Mouse (Mus musculus): ENCODE measurements around the gene Csnk2b. TPM values are rescaled to one million over a fixed set of nuclear protein-coding genes. Genes with fewer than 3 reads are reported as not detected.

Gene Csnk2b
- 100 to 1,000 TPM; 156 to 166 TPM for total RNA-seq (2021)
- long read RNA-seq, experiment 1, transcript Csnk2b-201 (7 exons, 961 nt), result major isoform, 44 of 48 reads
- long read RNA-seq, experiment 1, partial matches to known transcripts, result 0 of 48 reads
- long read RNA-seq, experiment 1, other reads (novel, unspliced or antisense), result 4 of 48 reads
- long read RNA-seq, experiment 2, transcript Csnk2b-201 (7 exons, 961 nt), result major isoform, 56 of 61 reads
- long read RNA-seq, experiment 2, partial matches to known transcripts, result 1 of 61 reads
- long read RNA-seq, experiment 2, other reads (novel, unspliced or antisense), result 4 of 61 reads

DNA sequence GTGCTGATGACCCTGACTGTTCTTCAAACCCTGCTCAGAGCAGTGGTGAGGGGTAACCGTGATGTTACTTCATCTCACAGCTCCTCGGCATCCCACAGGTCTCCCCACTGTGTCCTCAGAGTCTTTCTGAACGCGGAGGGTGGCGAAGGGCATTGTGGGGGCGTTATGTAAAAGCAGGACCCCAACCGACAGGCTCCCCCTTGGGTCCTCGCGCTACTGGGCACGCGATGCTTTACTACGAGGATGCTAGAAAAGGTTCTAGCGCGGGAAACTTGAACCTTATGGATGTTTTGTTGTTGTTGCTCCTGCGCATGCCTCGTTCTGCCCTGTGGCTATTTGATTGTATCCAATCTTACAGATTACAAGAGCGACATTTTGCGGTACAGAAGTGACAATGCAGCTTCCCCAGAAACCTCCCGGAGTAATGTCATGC is at the start of gene Csnk2b:
Gene Csnk2b, minus strand, starts transcription at position 183 of the 433 bp plus-strand sequence.
- intact Hi-C loops (cut with DNase I; ENCODE audit: low total_unique reads), result no loop called here
- DNase-seq, result peak; percentile 52

DNA sequence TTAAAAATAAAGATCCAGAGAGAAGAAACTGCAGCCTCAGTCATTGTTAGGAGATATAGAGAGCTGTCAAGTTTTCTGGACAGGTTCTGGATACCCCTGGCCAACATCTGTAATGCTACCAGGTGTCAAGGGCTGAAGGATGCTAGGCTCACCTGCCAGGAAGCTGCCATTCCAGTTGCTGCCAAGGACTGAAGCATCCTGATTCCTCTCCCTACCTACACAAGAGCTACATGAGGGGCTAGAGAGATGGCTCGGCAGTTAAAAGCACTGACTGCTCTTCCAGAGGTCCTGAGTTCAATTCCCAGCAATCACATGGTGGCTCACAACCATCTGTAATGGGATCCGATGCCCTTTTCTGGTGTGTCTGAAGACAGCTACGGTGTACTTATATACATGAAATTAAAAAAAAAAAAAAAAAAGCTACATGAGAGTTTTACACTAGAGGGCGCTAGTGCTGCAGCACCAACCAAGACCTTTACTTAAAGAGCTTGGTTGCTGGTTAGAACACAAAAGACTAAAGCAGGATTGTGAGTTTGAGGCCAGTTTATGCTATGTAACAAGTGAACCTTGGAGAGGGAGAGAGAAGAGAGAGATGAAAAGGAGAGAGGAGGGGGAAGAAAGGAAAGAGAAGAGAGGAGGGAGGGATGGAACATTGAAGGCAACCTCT is 46.8 kb upstream of the Csnk2b start:
- DNase-seq, result no peak
- intact Hi-C loops (cut with DNase I; ENCODE audit: low total_unique reads), result no loop called here

DNA sequence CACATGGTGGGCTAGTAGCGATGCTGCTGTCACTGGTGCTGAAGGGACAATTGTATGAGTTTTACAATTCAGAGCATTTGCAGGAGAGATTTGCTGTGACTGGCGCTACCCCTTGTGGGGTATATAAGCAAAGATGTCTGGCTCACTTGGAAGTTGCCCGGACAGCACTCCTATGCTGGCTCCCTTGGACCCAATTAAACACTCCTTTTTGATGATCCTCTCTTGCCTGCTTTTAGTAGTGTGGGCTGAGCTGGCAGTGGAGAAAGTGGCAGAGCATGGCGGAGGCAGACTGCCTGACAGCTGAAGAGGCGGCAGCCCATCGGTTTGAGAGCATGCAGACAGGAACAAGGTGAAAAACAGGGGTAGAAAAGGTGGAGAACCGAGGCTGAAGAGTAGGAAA is 45.9 kb upstream of the Csnk2b start:
- intact Hi-C loops (cut with DNase I; ENCODE audit: low total_unique reads), result no loop called here
- no peak for DNase-seq

DNA sequence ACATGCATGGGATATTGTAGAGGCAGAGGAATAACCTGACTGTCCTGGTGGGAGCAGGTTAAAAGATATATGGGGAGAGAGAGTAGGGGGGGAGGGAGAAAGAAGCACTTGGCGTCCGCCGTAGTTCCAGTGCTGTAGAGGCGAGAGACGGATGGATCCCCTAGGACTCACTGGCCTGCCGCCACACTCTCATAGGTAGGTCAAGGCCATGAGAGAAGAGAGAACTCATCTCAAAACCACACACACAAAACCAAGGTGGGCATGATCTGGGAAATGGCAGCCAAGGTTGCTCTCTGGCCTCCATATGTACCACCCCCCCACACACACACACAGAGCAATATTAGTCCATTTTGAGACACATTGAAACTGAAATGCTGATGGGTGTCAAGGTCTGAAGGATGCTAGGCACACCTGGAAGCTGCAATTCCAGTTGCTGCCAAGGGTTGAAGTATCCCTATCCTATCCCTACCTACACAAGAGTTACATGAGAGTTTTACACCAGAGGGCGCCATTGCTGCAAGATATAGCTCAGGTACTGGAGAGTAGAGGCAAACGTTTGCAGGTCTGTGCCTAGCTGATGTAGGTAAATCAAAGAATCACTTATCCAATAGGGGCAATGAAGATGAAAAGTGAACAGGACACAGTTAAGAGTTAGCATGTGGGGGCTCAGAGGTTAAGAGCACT is 44.6 kb upstream of the Csnk2b start:
- intact Hi-C loops (cut with DNase I; ENCODE audit: low total_unique reads), result no loop called here
- no peak for DNase-seq

DNA sequence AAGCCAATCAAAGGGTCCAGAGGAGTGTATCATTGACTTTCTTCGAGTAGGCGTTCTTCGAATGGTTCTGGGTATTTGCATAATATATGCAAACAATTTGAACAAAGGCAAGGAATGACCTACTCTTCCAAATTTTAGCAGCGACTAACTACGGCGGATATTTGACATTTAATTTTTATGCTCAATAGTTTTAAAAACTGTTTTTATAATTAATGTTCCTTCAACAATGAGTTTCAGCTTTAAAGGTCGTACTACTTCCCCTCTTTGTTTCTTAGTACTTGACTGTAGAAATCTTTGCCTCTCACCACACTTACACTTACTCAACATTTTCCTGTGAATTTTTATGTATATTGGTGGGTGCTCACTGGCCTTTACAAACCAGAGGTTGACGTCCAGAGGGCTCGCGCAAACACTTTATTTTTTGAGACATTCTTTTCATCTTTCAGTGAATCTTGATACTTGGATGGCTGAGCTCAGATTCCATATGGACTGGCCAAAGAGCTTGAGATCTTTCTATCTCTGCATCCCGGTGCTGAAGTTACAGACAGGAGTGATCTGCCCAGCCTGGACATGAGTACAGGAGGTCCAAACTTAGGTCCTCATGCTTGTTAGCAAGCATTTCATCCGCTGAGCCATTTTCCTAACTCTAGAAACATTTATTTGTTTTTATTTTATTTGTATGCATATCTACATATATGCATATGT is 43.8 kb upstream of the Csnk2b start:
- intact Hi-C loops (cut with DNase I; ENCODE audit: low total_unique reads), result no loop called here
- no peak for DNase-seq

DNA sequence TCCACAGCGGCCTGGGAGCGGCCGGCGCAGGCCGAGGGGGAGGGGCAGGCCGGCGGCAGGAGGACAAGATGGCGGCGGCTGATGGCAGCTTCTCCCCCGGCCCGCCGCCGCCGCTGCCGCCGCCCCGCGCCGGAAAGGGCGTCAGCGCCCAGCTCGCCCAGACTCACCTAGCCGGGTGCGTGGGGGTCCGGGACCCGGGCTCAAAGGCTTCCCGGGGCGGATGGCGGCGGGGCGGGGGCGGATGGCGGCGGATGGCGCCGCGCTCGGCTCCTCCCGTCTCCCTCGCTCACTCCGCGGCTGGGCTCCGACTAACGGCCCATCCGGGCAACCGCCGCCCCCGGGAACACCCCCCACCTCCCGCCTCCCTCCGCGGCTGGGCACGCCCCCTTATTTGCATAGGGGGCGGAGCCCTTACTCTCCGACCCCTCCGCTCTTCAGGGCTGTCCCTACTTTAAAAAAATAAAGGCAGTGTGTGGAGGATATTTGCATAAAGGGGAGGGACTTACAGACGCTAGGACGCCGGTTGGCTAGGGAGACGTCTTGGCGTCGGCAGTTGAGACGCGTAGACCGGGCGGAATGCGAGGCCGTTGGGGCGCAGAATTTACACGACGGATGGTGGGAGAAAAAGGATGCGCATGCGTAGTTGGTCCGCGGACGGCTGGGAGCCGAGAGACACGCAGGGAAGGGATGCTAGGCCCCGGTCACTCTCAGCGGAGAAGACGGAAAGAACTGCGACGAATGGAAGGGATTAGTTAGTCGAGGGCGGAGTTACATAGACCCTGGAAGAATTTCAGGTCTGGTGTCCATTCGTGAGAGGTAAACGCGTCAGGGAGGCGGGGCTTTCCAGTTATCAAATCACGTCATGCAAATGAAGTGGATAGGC is 43.0 kb upstream of the Csnk2b start, which contains the start of gene Prrc2a:
Gene Prrc2a, minus strand, starts transcription at position 330 of the 883 bp plus-strand sequence.
- DNase-seq, result peak; percentile 98
- intact Hi-C loops (cut with DNase I; ENCODE audit: low total_unique reads), result no loop called here

DNA sequence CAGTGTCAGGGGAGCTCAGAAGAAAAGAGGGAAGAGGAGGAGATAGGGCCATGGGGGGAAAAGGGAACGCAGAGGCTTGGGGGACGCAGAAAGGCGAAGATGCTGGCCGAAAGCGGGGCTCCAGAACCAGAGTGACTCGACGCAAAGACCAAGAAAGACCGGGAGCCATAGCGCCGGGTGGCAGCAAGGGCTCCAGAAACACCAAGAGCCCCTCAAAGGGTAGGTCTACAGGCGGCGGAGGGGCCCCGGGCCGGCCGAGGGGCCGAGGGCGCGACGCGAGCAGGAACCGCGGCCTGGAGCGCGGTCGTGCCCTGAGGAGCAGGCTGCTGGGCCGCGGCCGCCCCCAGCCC is 42.3 kb upstream of the Csnk2b start:
- no peak for DNase-seq
- intact Hi-C loops (cut with DNase I; ENCODE audit: low total_unique reads), result no loop called here

DNA sequence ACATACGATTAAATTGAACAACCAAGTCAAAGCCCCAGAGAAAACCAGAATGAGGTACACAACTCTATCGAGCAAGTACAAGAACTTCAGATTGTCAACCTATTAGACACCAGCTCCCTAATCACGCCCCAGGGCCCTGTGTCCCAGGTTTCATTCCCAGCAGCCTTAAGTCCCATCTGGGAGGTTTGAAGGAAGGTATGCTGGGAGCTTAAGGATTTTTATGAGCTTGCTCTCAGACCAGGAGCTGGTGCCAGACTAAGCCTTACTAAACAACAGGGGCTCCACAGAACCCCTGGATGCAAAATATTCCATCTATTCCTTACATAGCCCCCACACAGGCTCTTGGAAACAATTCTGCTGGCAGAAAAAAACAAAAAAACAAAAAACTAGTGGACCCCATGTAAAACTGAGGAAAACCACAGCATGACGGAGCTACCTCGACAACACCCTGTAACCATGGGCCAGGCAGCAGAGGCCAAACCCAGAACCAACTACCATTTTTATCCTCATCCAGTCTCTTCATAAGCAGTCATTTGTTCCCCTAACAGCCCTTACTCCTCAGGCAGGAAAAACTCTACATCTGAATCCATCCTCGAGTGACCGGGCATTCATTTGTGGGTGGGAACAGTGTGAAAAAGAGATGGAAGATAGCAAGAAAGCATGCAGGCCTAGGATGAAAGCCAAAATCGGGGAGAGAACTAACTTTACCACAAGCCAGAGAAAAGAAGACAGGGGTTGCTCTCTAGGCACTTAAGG is 41.7 kb upstream of the Csnk2b start:
- no peak for DNase-seq
- intact Hi-C loops (cut with DNase I; ENCODE audit: low total_unique reads), result no loop called here

DNA sequence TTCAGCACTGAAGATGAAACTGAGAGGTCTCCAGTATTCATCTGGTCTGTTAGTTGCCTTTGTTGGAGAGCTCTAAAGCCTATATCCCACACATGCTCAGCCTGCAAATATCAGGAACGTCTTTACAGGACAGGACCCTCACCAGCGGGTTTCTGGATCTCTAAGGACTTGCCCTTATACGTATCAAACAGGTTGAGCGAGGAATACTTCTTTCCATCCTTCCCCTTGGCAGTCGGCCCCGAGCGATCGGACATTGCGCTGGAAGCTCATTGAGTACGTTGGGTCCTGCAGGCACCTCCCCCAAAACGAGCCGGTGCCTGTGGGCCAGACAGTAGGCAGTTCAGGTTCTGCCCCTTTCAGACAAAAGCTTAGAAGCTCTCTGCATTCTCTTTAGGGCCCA is 40.9 kb upstream of the Csnk2b start:
- intact Hi-C loops (cut with DNase I; ENCODE audit: low total_unique reads), result no loop called here
- no peak for DNase-seq

DNA sequence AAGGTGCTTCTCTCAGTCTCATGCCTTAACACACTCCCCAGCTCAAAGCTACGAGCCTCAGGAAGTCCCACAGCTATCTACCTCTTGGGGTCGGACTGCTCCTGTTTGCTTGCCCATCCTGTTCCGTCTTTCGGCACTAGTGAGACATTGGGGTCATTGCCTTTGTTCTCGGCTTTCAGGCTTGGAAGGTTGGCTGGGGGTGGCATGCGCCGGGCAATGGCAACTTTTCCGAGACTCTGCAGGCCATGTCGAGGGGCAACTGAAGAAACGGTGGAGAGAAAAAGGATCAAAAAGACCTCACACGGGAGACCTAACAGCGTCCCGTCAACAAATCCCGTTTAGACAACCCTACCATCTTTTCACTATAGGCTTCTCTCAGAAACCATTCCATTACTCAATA is 40.3 kb upstream of the Csnk2b start:
- intact Hi-C loops (cut with DNase I; ENCODE audit: low total_unique reads), result no loop called here

DNA sequence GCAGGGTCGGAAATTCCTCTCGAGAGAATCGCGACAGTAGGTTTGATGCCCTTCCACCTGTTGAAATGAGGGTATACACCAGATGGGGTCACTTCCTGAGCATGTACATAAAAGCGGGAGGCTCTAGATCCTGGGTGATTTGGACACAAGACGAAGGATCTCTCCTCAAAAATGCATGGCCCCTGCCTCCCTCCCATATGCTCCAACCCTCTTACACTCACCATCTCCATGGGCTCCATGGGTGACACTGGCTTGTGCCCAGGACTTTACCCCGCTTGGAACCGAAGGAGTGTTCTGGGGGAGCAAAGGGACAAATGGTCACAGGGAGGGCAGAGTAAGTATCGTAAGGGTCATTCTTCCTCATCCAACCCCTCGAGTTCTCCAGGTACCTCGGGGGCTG is 39.6 kb upstream of the Csnk2b start:
- no peak for DNase-seq
- intact Hi-C loops (cut with DNase I; ENCODE audit: low total_unique reads), result no loop called here

More for the DNA sequence above, 40.3 kb upstream of the Csnk2b start:
- no peak for DNase-seq

DNA sequence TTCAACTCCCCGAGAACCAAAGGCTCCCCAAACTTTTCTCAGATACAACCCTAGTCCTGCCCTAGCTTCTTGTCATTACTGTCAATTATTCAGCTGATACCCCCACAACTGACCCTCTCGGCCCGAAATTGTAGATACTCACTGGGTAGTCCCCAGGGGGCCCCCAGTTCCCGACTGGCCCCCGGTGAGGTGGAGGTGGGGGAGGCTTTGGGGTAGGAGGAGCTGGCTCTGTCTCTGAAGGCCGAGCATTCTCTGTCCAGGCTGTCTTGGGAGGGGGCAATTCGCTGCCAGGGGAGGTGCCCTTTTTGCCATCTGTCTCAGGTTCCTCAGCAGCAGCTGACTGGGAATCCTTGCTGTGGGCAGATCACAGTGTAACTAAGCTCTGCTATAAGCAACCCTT is 37.8 kb upstream of the Csnk2b start:
- no peak for DNase-seq
- intact Hi-C loops (cut with DNase I; ENCODE audit: low total_unique reads), result no loop called here

DNA sequence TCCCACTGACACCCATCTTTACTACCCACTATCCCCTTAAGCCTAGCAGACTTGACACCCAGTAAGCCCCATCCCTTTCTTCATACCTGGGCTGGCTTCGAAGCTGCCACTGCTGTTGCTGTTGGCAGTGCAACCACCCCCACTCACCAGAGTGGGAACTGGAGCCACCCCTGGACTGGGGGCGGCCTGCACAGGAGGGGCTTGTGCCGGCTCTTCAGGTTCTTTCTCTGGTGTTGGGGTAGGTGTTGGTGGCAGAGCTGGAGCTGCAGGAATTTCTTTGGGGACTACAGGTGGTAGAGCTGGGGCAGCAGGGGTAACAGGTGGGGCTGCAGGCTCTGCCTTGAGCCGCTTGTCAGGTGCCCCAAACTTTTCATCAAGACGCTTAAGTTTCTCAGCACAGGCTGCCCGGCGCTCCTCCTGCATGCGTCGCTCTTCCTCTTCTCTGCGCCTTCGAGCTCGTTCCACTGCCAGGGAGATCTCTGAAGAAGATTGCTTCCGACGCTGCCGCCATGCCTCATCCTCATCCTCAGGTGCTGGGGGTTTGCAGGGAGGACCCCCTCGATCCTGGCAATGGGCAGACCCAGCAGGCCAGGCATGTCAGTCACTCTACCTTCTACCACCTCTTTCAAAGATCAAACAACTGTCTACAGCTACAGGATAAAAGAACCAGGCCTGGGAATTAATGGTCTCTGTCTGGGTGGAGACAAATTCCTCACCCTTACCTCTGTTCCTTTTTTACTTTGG is 37.2 kb upstream of the Csnk2b start:
- intact Hi-C loops (cut with DNase I; ENCODE audit: low total_unique reads), result no loop called here
- DNase-seq, result no peak

DNA sequence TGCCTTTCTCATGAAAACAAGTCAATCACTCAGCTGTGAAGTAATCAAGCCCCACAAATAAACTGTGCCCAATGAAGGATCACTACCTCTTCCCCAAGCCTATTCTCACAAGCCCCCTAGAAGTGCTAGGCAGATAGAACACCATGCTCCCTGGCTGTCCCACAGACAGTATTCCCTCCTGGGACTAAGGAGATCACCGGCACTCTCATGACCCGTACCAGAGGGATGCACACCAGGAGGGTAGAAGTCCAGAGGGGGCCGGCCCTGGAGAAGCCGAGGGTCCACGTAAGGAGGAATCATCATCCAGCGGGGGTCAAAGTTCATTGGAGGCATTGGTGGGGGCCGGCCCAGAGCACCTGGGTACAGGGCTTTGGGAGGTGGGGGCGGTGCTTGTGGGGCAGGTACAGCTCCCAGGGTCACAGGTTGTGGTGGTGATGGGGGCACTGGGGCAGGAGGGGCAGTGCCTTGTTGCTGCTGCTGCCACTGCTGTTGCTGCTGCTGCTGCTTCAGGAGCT is 35.9 kb upstream of the Csnk2b start:
- intact Hi-C loops (cut with DNase I; ENCODE audit: low total_unique reads), result no loop called here
- no peak for DNase-seq

DNA sequence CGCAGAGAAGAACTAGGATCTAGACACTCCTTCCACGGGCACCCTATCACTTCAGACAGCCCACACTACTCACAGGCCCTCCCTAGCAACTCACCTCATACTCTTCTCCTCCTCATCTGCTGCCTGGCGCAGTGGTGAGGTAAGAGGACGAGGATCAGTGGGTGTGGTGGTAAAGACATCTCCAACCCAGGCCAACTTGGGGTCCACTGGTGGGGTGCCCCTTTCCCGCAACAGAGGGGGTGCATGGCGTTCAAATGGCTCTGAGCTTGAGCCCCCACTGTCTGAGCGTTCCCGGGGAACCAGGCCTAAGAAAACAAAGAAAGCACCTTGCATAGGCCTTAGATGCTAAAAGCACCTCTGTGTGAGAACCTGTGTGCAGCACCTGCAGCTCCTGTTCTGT is 35.4 kb upstream of the Csnk2b start:
- intact Hi-C loops (cut with DNase I; ENCODE audit: low total_unique reads), result no loop called here
- DNase-seq, result no peak

DNA sequence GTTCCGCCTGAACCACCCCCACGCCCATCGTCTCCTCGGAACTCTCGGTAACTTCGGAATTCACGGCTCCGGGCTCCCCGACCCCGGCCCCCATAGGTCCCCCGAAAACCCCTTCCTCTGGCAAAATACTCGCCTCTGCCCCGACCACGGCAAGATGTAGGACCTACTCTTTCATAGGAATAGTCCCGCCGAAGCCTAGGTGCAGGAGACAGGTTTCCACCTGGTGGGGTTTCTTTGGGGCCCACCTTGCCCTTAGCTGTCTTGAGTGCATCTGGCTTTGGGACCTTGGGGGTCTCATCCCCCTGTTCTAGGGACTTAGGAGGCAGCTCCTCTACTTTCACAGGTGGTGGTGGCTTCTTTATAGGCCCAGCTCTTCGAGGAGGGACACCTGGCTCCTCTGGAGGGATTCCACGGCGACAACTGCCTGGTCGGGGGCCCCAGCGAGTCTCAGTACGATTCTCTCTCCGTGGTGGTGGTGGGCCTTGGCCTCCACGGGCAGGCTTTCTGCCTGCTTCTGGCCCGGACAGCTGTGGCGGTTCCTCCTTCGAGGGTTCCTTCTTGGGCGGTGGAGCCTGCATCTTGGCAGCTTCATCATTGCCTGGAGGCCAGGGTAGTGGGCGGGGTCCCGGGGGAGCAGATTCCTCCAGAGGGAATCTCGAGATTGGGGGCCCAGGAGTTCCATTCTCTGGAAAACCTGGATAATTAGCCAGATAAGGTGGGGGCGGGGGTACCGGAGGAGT is 34.8 kb upstream of the Csnk2b start:
- DNase-seq, result no peak
- intact Hi-C loops (cut with DNase I; ENCODE audit: low total_unique reads), result no loop called here

DNA sequence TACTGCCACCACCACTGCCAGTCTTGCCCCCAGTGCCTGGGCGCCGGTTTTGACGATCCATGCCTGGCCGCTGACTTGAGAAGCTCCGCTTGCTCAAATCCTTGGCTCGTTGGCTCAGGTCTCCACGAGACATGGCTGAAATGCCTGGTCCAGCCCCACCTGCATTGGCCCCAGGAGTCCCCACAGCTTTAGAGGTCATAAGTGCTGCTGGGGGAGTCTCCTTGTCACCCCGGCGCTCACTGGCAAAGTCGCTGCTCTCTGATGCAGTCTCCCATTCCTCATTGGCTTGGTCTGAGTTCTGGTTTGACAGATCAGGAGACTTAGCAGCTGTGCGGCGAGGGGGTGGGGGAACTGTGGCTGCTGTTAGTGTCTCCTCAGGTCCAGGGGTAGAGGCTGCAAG is 33.6 kb upstream of the Csnk2b start:
- intact Hi-C loops (cut with DNase I; ENCODE audit: low total_unique reads), result no loop called here
- DNase-seq, result no peak
